Mouse (Mus musculus) heart, embryonic 13.5 days (tissue): Measurements from ENCODE around the gene Gpr65. TPM values are rescaled to one million over a fixed set of nuclear protein-coding genes. Genes with fewer than 3 reads are reported as not detected.

Experiments
- ATAC-seq: fragments of 200-750 bp; cut with Nextera tagmentation; 2 replicates; pipeline ENCODE4 v1.8.0; 2017; ENCODE audit warnings: moderate TSS enrichment; ENCODE audit not compliant: insufficient number of reproducible peaks, low FRiP score, low TSS enrichment; ENCODE audit errors: extremely low read depth
- H3K27ac ChIP-seq: fragments of 300-500 bp; sonication (generic); replicated peaks from 2 replicates; pipeline ENCODE4 v1.5.1; 2015; ENCODE audit warnings: moderate library complexity, mild to moderate bottlenecking, inconsistent platforms
- H3K27me3 ChIP-seq: fragments of 300-500 bp; sonication (generic); replicated peaks from 2 replicates; pipeline ENCODE4 v1.6.1; 2015; ENCODE audit warnings: mild to moderate bottlenecking, inconsistent platforms
- H3K36me3 ChIP-seq: fragments of 300-500 bp; sonication (generic); 2 replicates; pipeline ENCODE4 v1.6.1; 2015; ENCODE audit warnings: mild to moderate bottlenecking, inconsistent platforms
- H3K4me1 ChIP-seq: fragments of 300-500 bp; sonication (generic); 2 replicates; pipeline ENCODE4 v1.6.1; 2015; ENCODE audit warnings: inconsistent platforms
- H3K4me2 ChIP-seq: fragments of 300-500 bp; sonication (generic); 2 replicates; pipeline ENCODE4 v1.6.1; 2015; ENCODE audit warnings: inconsistent platforms, mild to moderate bottlenecking, moderate library complexity
- H3K4me3 ChIP-seq: fragments of 300-500 bp; sonication (generic); 2 replicates; pipeline ENCODE4 v1.5.1; 2015; ENCODE audit warnings: moderate library complexity, mild to moderate bottlenecking, inconsistent platforms
- H3K9ac ChIP-seq: fragments of 300-500 bp; sonication (generic); 2 replicates; pipeline ENCODE4 v1.6.1; 2015; ENCODE audit warnings: inconsistent platforms, mild to moderate bottlenecking, moderate library complexity
- H3K9me3 ChIP-seq: fragments of 300-500 bp; sonication (generic); 2 replicates; pipeline ENCODE4 v1.6.1; 2016; ENCODE audit warnings: inconsistent platforms
- WGBS: fragments of 180-500 bp; shearing (Covaris S2); methylation state at CpG from one replicate; pipeline ENCODE4 v1.1.7; 2015; ENCODE audit warnings: mixed read lengths; 5-methylcytosine and 5-hydroxymethylcytosine counted together
- polyA plus RNA-seq: library from polyadenylated mRNA; unstranded; fragments of >200 nt; fragmentation: Nextera tagmentation; extraction: Ambion mirVana; gene quantifications from 2 replicates; pipeline ENCODE4 v1.2.1, GENCODE M21; 2015

The Gpr65 gene
- polyA plus RNA-seq, 1 experiment from 2014 or later: 0.91 TPM

- Histone ChIP-seq H3K27ac (peak overlapping the region; percentile 96), H3K27me3 (no peaks in the 10 kb centered on the region), H3K4me1 (peaks cover 12% of the 10 kb centered on the region; the same call in 1 of the 2 replicates), H3K9ac (peak overlapping the region; percentile 97), H3K4me2 (peak overlapping the region; percentile 76), H3K36me3 (peaks cover 4% of the 10 kb centered on the region; the same call in 1 of the 2 replicates), H3K9me3 (no peaks in the 10 kb centered on the region), H3K4me3 (peak overlapping the region; percentile 88)
- under 1% methylated on average over 8 of the region's 8 CpGs for WGBS
- ATAC-seq: no peak
These were observed 10.0 kb upstream of the Gpr65 start for GRCm38 (mm10) chr12:98258371-98258844.

DNA sequence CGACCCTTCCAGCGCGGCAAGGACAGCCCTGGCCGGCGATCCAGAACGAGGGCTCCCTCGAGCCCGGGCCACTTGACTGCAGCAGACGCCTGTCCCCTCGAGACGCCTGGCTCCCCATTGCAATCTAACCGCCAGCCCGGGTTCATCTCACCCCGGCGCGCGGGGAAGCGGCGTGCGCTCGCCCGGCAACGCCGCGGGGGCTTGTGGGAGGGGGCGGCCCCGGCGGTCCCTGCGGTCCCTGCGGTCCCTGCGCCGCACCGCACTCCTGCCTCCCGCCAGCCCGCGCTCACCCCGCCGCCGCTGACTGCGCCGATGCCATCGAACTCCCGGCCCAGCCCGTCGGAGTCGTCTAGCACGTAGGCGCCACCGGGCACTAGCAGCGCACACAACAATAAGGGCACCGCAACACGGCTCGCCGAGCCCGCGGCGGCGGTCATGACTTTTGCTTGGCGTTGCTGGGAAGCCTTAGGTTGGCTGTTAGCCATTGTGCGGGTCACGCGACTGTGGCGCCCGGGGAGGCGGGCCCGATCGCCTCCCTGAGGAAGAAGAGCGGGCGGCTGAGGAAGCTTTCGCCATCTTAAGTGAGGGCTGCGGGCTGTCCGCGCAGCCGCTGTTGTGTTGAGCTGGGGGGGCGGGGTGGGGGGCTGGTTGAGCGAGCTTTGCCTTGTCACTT is 9.5 kb upstream of the Gpr65 start, which contains the start of gene Galc:
Galc (minus strand) TSS at position 615 of the 673 bp plus-strand sequence.
- Histone ChIP-seq H3K36me3 (no peaks in the 10 kb centered on the region), H3K27me3 (no peaks in the 10 kb centered on the region), H3K9me3 (no peaks in the 10 kb centered on the region), H3K4me1 (peaks cover 13% of the 10 kb centered on the region; the same call in 1 of the 2 replicates), H3K4me2 (peak within 1 kb of the TSS; percentile 76), H3K4me3 (peak within 1 kb of the TSS; percentile 88), H3K9ac (peak within 1 kb of the TSS; percentile 97), H3K27ac (peak within 1 kb of the TSS; percentile 96)
- peak; percentile 83 for ATAC-seq
- under 1% methylated on average over 72 of the region's 76 CpGs for WGBS

- ATAC-seq: no peak
- WGBS: 1% methylated on average over 12 of the region's 12 CpGs
- H3K4me2 ChIP-seq: peak overlapping the region; percentile 76
These were observed 8.9 kb upstream of the Gpr65 start for GRCm38 (mm10) chr12:98259518-98259852.

GRCm38 (mm10) chr12:98265697-98266096 is 2.7 kb upstream of the Gpr65 start:
- 80% methylated on average over 9 of the region's 9 CpGs for WGBS
- Histone ChIP-seq H3K36me3 (no peaks in the 10 kb centered on the region), H3K9ac (no peak overlapping the region), H3K4me3 (no peak overlapping the region), H3K4me1 (peaks cover 4% of the 10 kb centered on the region; the same call in 1 of the 2 replicates), H3K27ac (no peak overlapping the region), H3K4me2 (no peak overlapping the region), H3K9me3 (no peaks in the 10 kb centered on the region), H3K27me3 (no peaks in the 10 kb centered on the region)
- ATAC-seq: no peak

More at GRCm38 (mm10) chr12:98259518-98259852, 8.9 kb upstream of the Gpr65 start:
- Histone ChIP-seq H3K36me3 (no peaks in the 10 kb centered on the region), H3K4me1 (peaks cover 16% of the 10 kb centered on the region; the same call in 1 of the 2 replicates), H3K27me3 (no peaks in the 10 kb centered on the region), H3K9me3 (no peaks in the 10 kb centered on the region), H3K27ac (peak overlapping the region; percentile 96), H3K4me3 (peak overlapping the region; percentile 88), H3K9ac (peak overlapping the region; percentile 97)

DNA sequence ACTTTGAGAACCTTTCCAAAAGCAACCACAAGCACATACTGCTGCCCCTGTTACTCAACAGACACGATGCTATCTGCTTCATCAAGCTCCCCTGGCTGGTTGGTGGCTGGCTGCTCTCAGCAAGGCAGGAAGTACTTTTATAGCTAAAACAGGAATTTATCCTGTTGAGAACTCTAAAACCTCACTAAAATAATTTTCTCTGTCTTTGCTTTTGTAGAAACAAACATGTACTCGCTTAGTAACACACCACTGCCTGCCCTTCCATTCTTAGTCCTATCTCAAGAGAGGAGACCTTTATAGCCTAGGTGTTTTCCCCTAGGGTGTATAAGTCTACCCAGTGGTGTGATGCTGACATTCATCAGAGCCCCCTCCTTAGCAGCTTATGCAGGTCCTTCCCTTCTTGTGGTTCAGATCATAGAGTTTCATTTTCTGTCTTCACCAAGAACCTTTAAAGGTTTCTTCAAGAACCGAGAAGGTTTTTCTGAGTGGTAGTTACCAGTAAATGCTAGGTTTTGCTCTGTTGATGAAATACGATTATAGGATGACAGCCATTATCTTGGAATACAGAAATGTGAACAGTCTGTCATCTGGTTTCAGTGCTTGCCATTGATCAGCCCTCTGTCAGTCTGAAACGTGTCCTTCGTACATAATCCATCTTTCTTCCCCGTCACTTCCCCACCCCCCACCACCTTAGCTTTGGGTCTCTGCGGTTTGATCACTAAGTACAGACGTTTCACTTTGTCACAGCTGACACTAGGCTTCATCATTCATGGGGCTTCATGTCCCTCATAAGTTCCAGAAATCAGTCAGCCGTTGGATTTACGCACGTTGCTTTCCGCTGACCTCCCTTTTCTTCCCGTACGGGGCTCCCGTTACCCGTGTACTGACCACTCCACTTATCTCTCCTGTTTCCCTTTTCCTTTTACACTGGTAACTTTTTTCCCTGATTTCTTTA is 1.6 kb downstream of the Gpr65 start:
- Histone ChIP-seq H3K9me3 (no peaks in the 10 kb centered on the region), H3K4me1 (no peaks in the 10 kb centered on the region), H3K4me2 (peak overlapping the region; percentile 54), H3K36me3 (no peaks in the 10 kb centered on the region), H3K27ac (no peak overlapping the region), H3K4me3 (peak overlapping the region; percentile 7), H3K27me3 (no peaks in the 10 kb centered on the region), H3K9ac (no peak overlapping the region)
- ATAC-seq: no peak
- WGBS: 46% methylated on average over 17 of the region's 17 CpGs

DNA sequence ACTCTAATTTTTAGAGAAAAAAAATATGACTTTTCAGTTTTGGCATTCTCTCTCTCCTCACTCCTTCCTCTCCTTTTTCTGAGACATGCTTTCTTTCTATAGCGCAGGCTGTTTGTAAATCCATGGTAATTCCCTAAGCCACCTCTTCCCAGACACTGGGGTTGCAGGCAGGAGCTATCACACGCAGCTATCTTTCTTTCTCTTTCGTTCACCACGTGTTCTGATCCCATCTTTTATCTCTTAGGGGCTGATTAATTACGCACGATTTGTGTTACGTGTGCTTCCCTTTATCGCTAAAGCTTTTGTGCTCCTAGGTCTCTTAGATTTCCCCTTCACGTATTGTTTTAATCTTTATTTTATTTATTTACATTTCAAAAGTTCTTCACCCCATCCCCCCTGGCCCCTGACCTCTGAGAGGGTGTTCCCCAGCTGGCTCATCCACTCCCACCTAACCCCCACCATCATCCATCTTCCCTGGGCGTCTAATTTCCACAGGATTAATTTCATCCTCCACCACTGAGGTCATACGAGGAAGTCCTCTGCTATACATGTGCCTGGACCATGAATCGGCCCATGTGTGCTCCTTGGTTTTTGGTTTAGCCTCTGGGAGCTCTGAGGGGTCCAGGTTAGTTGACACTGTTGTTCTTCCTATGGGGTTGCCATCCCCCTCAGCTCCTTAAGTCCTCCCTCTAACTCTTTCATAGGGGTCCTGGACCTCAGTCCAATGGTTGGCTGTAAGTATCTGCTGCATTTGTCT is 2.6 kb downstream of the Gpr65 start:
- Histone ChIP-seq H3K27ac (no peak overlapping the region), H3K4me3 (peak overlapping the region; percentile 7), H3K9me3 (no peaks in the 10 kb centered on the region), H3K27me3 (no peaks in the 10 kb centered on the region), H3K36me3 (no peaks in the 10 kb centered on the region), H3K9ac (no peak overlapping the region), H3K4me1 (no peaks in the 10 kb centered on the region), H3K4me2 (peak overlapping the region; percentile 54)
- ATAC-seq: no peak
- 63% methylated on average over 12 of the region's 12 CpGs for WGBS

DNA sequence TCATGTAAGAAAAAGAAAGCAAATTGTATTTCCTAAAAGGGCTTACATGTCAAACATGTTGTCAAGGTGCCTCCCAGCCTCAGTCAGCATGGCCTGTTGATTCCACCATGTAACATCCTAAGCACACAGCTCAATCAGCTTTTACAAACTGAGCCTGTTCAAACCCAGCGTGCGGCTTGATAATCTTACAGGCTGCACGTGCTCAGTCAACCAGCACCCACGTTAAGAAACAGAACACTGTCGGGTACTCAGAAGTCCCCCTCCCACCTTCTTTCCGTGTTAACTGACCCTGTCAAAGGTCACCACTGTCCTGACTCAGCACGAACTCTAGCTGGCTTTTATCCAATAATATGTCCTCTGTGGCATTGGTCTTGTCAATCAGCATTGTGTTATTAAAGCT is 4.0 kb downstream of the Gpr65 start:
- no peak overlapping the region for H3K9ac ChIP-seq
- H3K4me2 ChIP-seq: no peak overlapping the region
- no peaks in the 10 kb centered on the region for H3K9me3 ChIP-seq
- ATAC-seq: no peak
- no peak overlapping the region for H3K27ac ChIP-seq
- 59% methylated on average over 7 of the region's 7 CpGs for WGBS
- H3K4me3 ChIP-seq: no peak overlapping the region
- H3K36me3 ChIP-seq: no peaks in the 10 kb centered on the region
- H3K27me3 ChIP-seq: no peaks in the 10 kb centered on the region
- H3K4me1 ChIP-seq: no peaks in the 10 kb centered on the region

DNA sequence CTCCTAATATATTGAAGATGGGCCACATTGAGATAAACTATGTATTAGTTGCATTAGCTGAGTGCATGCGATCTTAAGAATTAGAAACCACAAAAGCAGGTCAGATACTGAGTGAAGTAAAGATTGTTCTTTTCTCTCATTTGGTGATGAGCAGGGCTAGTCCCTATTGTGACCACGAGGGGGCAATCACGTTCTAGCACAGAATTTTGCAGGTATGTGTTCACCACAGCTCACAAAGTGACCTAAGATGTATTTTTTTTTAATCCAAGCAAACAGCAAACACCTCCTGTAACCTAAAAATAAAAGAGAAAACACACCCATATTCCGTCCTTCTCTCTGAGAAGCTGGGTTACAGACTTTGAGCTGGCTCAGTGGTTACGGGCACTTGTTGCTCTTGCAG is 12.1 kb downstream of the Gpr65 start:
- no peaks in the 10 kb centered on the region for H3K27me3 ChIP-seq

GRCm38 (mm10) chr12:98280996-98281395 is 12.6 kb downstream of the Gpr65 start:
- 66% methylated on average over 8 of the region's 8 CpGs for WGBS
- no peak overlapping the region for H3K4me3 ChIP-seq
- H3K27ac ChIP-seq: no peak overlapping the region
- no peak for ATAC-seq
- no peaks in the 10 kb centered on the region for H3K27me3 ChIP-seq
- H3K9ac ChIP-seq: no peak overlapping the region
- H3K36me3 ChIP-seq: no peaks in the 10 kb centered on the region
- no peak overlapping the region for H3K4me2 ChIP-seq
- peaks cover 8% of the 10 kb centered on the region for H3K4me1 ChIP-seq
- no peaks in the 10 kb centered on the region for H3K9me3 ChIP-seq

More for the DNA sequence above, 12.1 kb downstream of the Gpr65 start:
- no peak for ATAC-seq
- Histone ChIP-seq H3K4me1 (peaks cover 8% of the 10 kb centered on the region), H3K36me3 (no peaks in the 10 kb centered on the region), H3K27ac (no peak overlapping the region), H3K9ac (no peak overlapping the region), H3K4me3 (no peak overlapping the region), H3K9me3 (no peaks in the 10 kb centered on the region), H3K4me2 (no peak overlapping the region)
- 27% methylated on average over 5 of the region's 5 CpGs for WGBS

- Histone ChIP-seq H3K27ac (0 out of 2 replicates have a peak overlapping the region, but pooled peaks have one; percentile 20), H3K36me3 (no peaks in the 10 kb centered on the region), H3K4me2 (no peak overlapping the region), H3K27me3 (no peaks in the 10 kb centered on the region), H3K4me1 (peaks cover 8% of the 10 kb centered on the region), H3K4me3 (no peak overlapping the region), H3K9ac (no peak overlapping the region), H3K9me3 (no peaks in the 10 kb centered on the region)
- 69% methylated on average over 14 of the region's 14 CpGs for WGBS
- ATAC-seq: no peak
These were observed 14.5 kb downstream of the Gpr65 start for GRCm38 (mm10) chr12:98282776-98283486.
